7 mouse cellular contexts compared by ENCODE assay signal in the genomic region with DNA sequence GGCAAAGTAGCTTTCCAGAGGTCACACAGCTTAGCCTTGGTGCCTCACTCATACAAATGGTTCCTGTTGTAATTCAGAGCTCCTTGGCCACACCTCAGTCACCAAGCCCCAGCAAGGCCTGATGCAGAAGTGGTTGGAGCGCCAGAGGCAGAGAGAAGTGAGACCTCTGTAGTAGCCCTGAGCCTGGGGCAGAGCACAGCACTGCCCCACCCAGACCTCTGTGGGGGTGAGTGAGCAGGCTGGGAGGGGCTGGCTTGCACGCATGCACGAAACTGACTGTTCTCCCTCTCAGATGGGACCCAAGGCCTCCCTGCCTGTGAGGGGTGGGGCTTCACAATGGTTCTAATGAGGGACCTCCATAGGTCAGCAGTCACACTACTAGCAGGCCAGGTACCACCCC.
DNase-seq lines count a peak whose midpoint lies in the region; ATAC-seq and TF ChIP-seq lines count a peak whose summit lies in the region.

No protein-coding gene starts in this region.

- no peak for ATAC-seq in lung, embryonic 15.5 days (ENCODE audit: borderline replicate concordance, extremely low read depth, low FRiP score, low TSS enrichment)
- no peak for ATAC-seq in embryonic facial prominence, embryonic 12.5 days (ENCODE audit: insufficient number of reproducible peaks, insufficient read depth, low FRiP score, low TSS enrichment)
- ATAC-seq in neutrophil, adult 5-6 weeks (ENCODE audit: extremely low read depth, insufficient number of reproducible peaks, low FRiP score, poor library complexity, severe bottlenecking): peak; percentile 74

- 55% methylated on average over 3 of the region's 3 CpGs for WGBS in lung, embryonic 15.5 days
- WGBS in embryonic facial prominence, embryonic 12.5 days: 41% methylated on average over 3 of the region's 3 CpGs
- WGBS in liver, adult 2 months: 70% methylated on average over 3 of the region's 3 CpGs

- no peaks in the 10 kb centered on the region for H3K27me3 ChIP-seq in lung, embryonic 15.5 days
- no peaks in the 10 kb centered on the region for H3K27me3 ChIP-seq in embryonic facial prominence, embryonic 12.5 days
- H3K27me3 ChIP-seq in liver, adult 2 months (ENCODE audit: control insufficient read depth, insufficient read depth, low read length): no peaks in the 10 kb centered on the region

- peak overlapping the region; percentile 27; the same call in 1 of the 2 replicates for H3K4me2 ChIP-seq in lung, embryonic 15.5 days
- H3K4me2 ChIP-seq in embryonic facial prominence, embryonic 12.5 days (replicated peaks): peak overlapping the region; percentile 31

- no peak overlapping the region for H3K9ac ChIP-seq in lung, embryonic 15.5 days
- no peak overlapping the region for H3K9ac ChIP-seq in embryonic facial prominence, embryonic 12.5 days
- no peak overlapping the region for H3K9ac ChIP-seq in liver, adult 2 months (ENCODE audit: low read depth, low read length)

- no peak for DNase-seq in lung, postnatal 10 days
- no peak for DNase-seq in liver, adult 2 months (ENCODE audit: extremely low read depth, low read depth, low spot score)
- DNase-seq in frontal cortex, postnatal 14 days (ENCODE audit: low spot score in 2 of 2): no peak
- no peak for DNase-seq in yolk sac, embryonic 10.5 days (ENCODE audit: low spot score)

- TF ChIP-seq POLR2A in liver, adult 2 months (IDR thresholded peaks at IDR 0.05; ENCODE audit: extremely low read depth, insufficient read depth, low read length): no peak

- TF ChIP-seq CTCF in liver, adult 2 months (IDR thresholded peaks at IDR 0.05; ENCODE audit: low read depth, low read length): no peak

- H3K9me3 ChIP-seq in lung, embryonic 15.5 days: no peaks in the 10 kb centered on the region
- no peaks in the 10 kb centered on the region for H3K9me3 ChIP-seq in embryonic facial prominence, embryonic 12.5 days

- H3K4me1 ChIP-seq in lung, embryonic 15.5 days: peaks cover 90% of the 10 kb centered on the region
- peaks cover 90% of the 10 kb centered on the region for H3K4me1 ChIP-seq in embryonic facial prominence, embryonic 12.5 days
- peaks cover 54% of the 10 kb centered on the region for H3K4me1 ChIP-seq in liver, adult 2 months (ENCODE audit: control insufficient read depth, insufficient read depth, low read length)

- peak overlapping the region; percentile 95 for H3K27ac ChIP-seq in lung, embryonic 15.5 days
- peak overlapping the region; percentile 89 for H3K27ac ChIP-seq in embryonic facial prominence, embryonic 12.5 days
- peak overlapping the region; percentile 62 for H3K27ac ChIP-seq in liver, adult 2 months (replicated peaks; ENCODE audit: insufficient read depth, low read depth, low read length)

- peaks cover 70% of the 10 kb centered on the region for H3K79me2 ChIP-seq in liver, adult 2 months (ENCODE audit: control insufficient read depth, insufficient read depth, low read length)

- H3K4me3 ChIP-seq in lung, embryonic 15.5 days: no peak overlapping the region
- H3K4me3 ChIP-seq in embryonic facial prominence, embryonic 12.5 days: no peak overlapping the region
- no peak overlapping the region for H3K4me3 ChIP-seq in liver, adult 2 months (ENCODE audit: insufficient read depth, low read depth, low read length)

- H3K36me3 ChIP-seq in lung, embryonic 15.5 days: no peaks in the 10 kb centered on the region
- no peaks in the 10 kb centered on the region for H3K36me3 ChIP-seq in embryonic facial prominence, embryonic 12.5 days
- H3K36me3 ChIP-seq in liver, adult 2 months (ENCODE audit: control insufficient read depth, insufficient read depth, low read length): no peaks in the 10 kb centered on the region
